Mouse (Mus musculus): ENCODE results near the gene Manf.

- no peak for TF ChIP-seq CTCF (IDR thresholded peaks at IDR 0.05; ENCODE audit: borderline replicate concordance, extremely low read depth, insufficient read depth, insufficient read length)
- no peak for TF ChIP-seq POLR2A (IDR thresholded peaks at IDR 0.05; ENCODE audit: borderline replicate concordance, extremely low read depth, insufficient read depth, insufficient read length, poor library complexity, severe bottlenecking)
Observed at GRCm38 (mm10) chr9:106934998-106935397, 43.2 kb upstream of the Manf start.
